Mouse (Mus musculus): ENCODE measurements around the gene D930048N14Rik. TPM values are rescaled to one million over a fixed set of nuclear protein-coding genes. Genes with fewer than 3 reads are reported as not detected.

Gene D930048N14Rik
- total and polyA plus RNA-seq, 3 experiments: 0.38 to 1.5 (median 0.81) TPM

DNA sequence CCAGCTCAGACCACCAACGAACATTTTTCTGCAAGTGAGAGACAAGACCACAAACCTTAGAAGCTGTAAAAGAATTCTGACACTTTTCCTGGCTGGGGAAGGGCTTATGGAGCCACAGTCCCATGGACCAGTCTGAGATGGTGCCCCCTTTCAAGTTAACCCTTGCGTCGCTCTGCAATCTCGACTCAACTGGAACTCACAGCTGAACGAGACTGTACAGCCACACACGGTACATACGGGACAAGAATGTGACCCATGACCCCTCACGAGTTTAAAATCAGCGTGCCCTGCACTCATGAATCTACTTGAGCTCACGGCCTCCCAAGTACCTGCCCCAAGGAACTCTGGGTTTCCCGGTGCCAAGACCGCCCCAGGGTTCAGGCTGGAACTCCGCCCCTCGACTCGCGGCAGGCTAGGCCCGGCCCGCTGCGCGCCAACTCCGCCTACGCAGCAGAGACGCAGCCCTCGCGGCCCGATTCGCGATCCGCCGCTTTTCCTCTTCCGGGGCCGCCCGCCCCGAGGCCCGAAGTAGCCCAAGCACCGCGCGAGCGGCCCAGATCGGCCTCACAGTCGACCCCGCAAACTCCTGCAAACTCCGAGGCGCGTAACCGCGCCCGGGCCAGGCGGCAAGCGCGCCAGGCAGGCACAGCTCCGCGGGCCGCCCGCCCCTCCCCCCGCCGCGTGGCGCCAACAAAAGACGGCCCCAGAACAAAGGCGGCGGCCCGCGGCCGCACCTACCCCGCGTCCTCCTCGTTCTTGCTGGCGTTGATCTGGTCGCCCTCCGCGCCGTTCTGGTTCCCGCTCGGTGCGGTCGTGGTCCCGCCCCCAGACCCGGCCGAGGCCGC lies 44.9 kb upstream of the D930048N14Rik start (continued):
- peak; percentile 86 for TF ChIP-seq ELF1 (IDR thresholded peaks at IDR 0.05; ENCODE audit: low read depth, low read length)
- TF ChIP-seq ZC3H11A (IDR thresholded peaks at IDR 0.05; ENCODE audit: low read depth, low read length): no peak
- TF ChIP-seq NELFE (IDR thresholded peaks at IDR 0.05; ENCODE audit: low read depth, low read length): no peak; the same call in 1 of the 2 replicates
- TF ChIP-seq USF2 (conservative IDR thresholded peaks at IDR 0.05; ENCODE audit: low read depth, low read length): no peak
- TF ChIP-seq MAFK (IDR thresholded peaks at IDR 0.05; ENCODE audit: insufficient replicate concordance, low read length): no peak
- TF ChIP-seq E2F4 (IDR thresholded peaks at IDR 0.05; ENCODE audit: insufficient replicate concordance, low read depth, low read length): no peak
- no peak for TF ChIP-seq MAX (IDR thresholded peaks at IDR 0.05; ENCODE audit: low read length)
- TF ChIP-seq MXI1 (IDR thresholded peaks at IDR 0.05; ENCODE audit: low read depth, low read length): peak; percentile 92
- no peak for TF ChIP-seq USF1 (IDR thresholded peaks at IDR 0.05; ENCODE audit: low read depth, low read length)

DNA sequence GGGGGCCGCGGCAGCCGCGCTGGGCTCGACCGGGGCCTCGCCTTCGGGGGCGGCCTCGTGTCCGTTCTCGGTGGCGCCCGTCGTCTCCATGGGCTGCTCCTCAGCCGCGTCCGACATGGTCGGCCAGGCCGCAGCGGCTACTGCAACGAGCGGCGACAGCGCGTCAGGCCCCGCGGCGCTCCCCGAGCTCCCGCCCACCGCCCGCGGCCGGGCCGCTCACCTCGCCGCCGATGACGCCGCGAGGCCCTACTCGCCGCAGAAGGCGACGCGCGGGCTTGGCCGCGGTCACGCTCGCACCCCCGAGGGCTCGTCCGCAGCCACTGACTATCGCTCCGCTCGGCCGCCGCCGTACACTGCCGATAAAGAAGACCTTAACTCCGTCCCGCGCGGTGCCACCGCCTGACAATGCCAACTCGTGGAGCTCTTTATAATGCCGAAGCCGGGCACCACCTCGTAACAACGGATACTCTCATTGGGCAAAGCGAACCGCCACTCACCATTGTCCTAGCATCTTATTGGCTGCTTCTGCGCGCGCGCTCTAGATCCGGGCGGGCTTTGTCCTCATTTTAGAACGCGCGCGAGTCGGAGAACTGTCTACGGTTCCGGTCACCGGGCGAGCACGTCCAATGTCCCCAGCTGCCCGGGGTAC lies 44.2 kb upstream of the D930048N14Rik start, which contains the start of gene Hnrnpab:
Hnrnpab (minus strand) TSS at position 401 of the 649 bp plus-strand sequence.
- Histone ChIP-seq H3K79me2 (replicated peaks; ENCODE audit: control insufficient read depth, extremely low read depth, insufficient read depth, poor library complexity, severe bottlenecking) (peaks cover 50% of the 10 kb centered on the region), H3K27ac (ENCODE audit: insufficient read depth, low read depth) (peak within 1 kb of the TSS; percentile 79), H3K4me1 (ENCODE audit: control insufficient read depth in 1 of 2, insufficient read depth in 2 of 2) (peaks cover 5 to 49% of the 10 kb centered on the region in 2 experiments), H3K9ac (ENCODE audit: insufficient read depth, low read depth) (peak within 1 kb of the TSS; percentile 97), H3K9me3 (replicated peaks; ENCODE audit: low read length) (no peaks in the 10 kb centered on the region), H3K4me2 (ENCODE audit: insufficient read depth, low read depth, poor library complexity, severe bottlenecking) (peak within 1 kb of the TSS; percentile 95), H3K36me3 (replicated peaks in 1 of 2; ENCODE audit: control insufficient read depth in 1 of 2, insufficient read depth in 1 of 2, low read length in 1 of 2) (peaks cover 37 to 43% of the 10 kb centered on the region in 2 experiments), H3K27me3 (replicated peaks) (no peaks in the 10 kb centered on the region), H3K4me3 (replicated peaks in 1 of 3; ENCODE audit: low read depth in 2 of 3, low read length in 2 of 3, poor library complexity in 1 of 3) (peak within 1 kb of the TSS; percentile 88 to 99 (median 97))
- in situ Hi-C loops (cut with MboI; ENCODE audit: low pct_ligation_motif_present, low pct_unique_long_range_greater_than_20kb, low sequenced_read_pairs) (no loop called here), dilution Hi-C loops (cut with MboI; ENCODE audit: extremely low pct_ligation_motif_present, extremely low pct_unique_long_range_greater_than_20kb, low sequenced_read_pairs) (no loop called here)
- TF ChIP-seq PAX5 (IDR thresholded peaks at IDR 0.05; ENCODE audit: low read length) (no peak), NRF1 (IDR thresholded peaks at IDR 0.05; ENCODE audit: low read depth, low read length) (peak; percentile 83), EP300 (IDR thresholded peaks at IDR 0.05; ENCODE audit: low read length) (no peak), TBP (conservative IDR thresholded peaks at IDR 0.05; ENCODE audit: low read depth, low read length) (peak; percentile 98), RAD21 (IDR thresholded peaks at IDR 0.05; ENCODE audit: low read depth, low read length) (no peak), MEF2A (IDR thresholded peaks at IDR 0.05; ENCODE audit: borderline replicate concordance, low read depth, low read length) (0 out of 2 replicates have a peak, but pooled peaks have one; percentile 8), IRF4 (IDR thresholded peaks at IDR 0.05; ENCODE audit: low read depth, low read length) (no peak), ZKSCAN1 (IDR thresholded peaks at IDR 0.05; ENCODE audit: borderline replicate concordance, low read depth, low read length) (no peak), HCFC1 (IDR thresholded peaks at IDR 0.05; ENCODE audit: low read depth, low read length) (peak; percentile 84), ELF1 (IDR thresholded peaks at IDR 0.05; ENCODE audit: low read depth, low read length) (peak; percentile 84), JUN (IDR thresholded peaks at IDR 0.05; ENCODE audit: insufficient read depth, low read depth, low read length) (no peak), KAT2A (IDR thresholded peaks at IDR 0.05; ENCODE audit: insufficient replicate concordance, low read length) (peak; percentile 91), POLR2A (IDR thresholded peaks at IDR 0.05; ENCODE audit: low read depth, low read length) (peak; percentile 100), MYC (IDR thresholded peaks at IDR 0.05; ENCODE audit: low read depth, low read length) (peak; percentile 98), USF2 (conservative IDR thresholded peaks at IDR 0.05; ENCODE audit: low read depth, low read length) (no peak), CHD2 (IDR thresholded peaks at IDR 0.05; ENCODE audit: low read length) (peak; percentile 97), MXI1 (IDR thresholded peaks at IDR 0.05; ENCODE audit: low read depth, low read length) (peak; percentile 95), TCF12 (IDR thresholded peaks at IDR 0.05; ENCODE audit: low read depth, low read length) (peak; percentile 97), MAFK (IDR thresholded peaks at IDR 0.05; ENCODE audit: insufficient replicate concordance, low read length) (no peak), MAZ (IDR thresholded peaks at IDR 0.05; ENCODE audit: low read depth, low read length) (no peak), SMC3 (IDR thresholded peaks at IDR 0.05; ENCODE audit: low read depth, low read length) (no peak), NELFE (IDR thresholded peaks at IDR 0.05; ENCODE audit: low read depth, low read length) (peak; percentile 100), ZMIZ1 (IDR thresholded peaks at IDR 0.05; ENCODE audit: low read depth, low read length) (peak; percentile 100), BHLHE40 (IDR thresholded peaks at IDR 0.05; ENCODE audit: low read depth, low read length) (no peak; the same call in 1 of the 2 replicates), RCOR1 (conservative IDR thresholded peaks at IDR 0.05; ENCODE audit: low read depth, low read length) (no peak), CTCF (conservative IDR thresholded peaks at IDR 0.05 in 1 of 2, IDR thresholded peaks at IDR 0.05 in 1 of 2; ENCODE audit: low read depth in 2 of 2, low read length in 2 of 2) (no peak), SIN3A (IDR thresholded peaks at IDR 0.05; ENCODE audit: low read length) (peak; percentile 93), E2F4 (IDR thresholded peaks at IDR 0.05; ENCODE audit: insufficient replicate concordance, low read depth, low read length) (peak; percentile 96; the same call in 1 of the 2 replicates), MAX (IDR thresholded peaks at IDR 0.05; ENCODE audit: low read length) (peak; percentile 87), POLR2AphosphoS2 (IDR thresholded peaks at IDR 0.05; ENCODE audit: low read depth, low read length) (peak; percentile 98)
- DNase-seq (ENCODE audit: extremely low read depth): peak; percentile 99
